Mouse (Mus musculus): ENCODE results near the gene Camk1. TPM values are rescaled to one million over a fixed set of nuclear protein-coding genes. Genes with fewer than 3 reads are reported as not detected.

Camk1 gene
- total RNA-seq, 2 experiments from 2014 or later, result 35.9 to 44.2 TPM

DNA sequence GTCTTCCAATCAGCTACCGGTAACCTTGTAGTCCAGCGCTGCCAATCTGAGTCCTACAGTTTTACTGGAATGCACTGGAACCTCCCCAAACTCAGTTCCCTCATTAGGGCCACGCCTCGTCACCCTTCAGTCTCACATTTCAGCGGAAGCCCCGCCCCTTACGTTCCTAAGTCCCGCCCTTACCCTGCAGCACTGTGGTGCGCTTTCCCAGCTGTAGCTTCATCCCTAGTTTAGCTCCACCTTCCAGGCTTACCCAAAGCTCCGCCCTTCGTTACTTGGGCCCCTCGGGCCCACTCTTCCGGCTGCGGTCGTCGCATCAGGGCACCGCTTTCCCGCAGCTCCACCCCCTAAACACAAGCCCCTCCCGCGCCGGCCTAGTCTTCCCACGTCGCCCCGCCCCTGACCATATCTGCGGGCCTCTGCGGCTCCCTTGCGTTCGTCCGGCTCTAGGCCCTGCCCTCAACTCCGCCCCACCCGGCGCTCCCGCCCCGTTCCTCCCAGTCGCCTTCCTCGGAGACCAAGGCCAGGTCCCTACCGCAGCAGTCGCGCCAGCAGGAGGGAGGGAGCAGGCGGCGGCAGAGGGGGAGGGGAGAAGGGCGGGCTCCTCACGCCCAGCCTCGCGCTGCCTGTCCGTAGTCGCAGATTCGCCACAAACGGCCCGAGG, 37.3 kb downstream of the Camk1 start:
- DNase-seq, result peak; percentile 98

DNA sequence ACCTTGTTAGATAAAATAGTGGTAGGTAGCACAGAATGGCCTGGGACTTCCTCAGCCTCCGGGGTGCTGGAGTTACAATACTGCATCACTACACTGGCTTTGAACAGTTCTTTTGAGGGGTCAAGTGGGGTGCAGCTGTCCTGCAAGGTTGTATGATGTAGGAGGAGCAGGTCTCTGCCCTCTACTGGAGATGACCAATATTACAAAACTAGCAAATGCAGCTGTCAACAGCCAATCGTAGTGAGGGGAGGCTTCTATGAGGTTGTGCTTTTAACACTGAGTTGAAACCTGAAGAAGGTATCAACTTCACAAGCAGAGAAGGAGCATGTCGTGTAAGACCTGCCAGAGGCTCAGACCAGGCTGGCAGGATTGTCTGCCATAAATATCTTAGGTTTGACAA, 41.5 kb downstream of the Camk1 start:
- DNase-seq, result no peak

DNA sequence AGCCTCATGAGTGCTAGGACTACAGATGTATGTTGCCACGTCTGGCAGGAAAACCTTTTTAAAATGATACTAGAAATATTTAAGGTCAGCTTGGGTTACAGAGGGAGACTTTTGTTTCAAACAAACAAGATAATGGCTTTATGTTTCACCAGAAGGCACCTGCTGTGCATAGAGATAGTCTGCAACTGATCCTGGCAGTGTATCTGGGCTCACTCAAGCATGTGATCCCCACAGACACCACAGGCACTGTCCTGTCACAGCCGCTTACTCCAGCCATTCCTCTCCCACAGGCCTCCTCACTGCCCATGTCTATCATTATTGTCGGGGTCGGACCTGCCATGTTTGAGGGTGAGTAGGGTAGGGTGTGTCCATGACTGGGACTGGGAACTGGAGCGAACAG, 42.4 kb downstream of the Camk1 start:
- DNase-seq, result no peak

DNA sequence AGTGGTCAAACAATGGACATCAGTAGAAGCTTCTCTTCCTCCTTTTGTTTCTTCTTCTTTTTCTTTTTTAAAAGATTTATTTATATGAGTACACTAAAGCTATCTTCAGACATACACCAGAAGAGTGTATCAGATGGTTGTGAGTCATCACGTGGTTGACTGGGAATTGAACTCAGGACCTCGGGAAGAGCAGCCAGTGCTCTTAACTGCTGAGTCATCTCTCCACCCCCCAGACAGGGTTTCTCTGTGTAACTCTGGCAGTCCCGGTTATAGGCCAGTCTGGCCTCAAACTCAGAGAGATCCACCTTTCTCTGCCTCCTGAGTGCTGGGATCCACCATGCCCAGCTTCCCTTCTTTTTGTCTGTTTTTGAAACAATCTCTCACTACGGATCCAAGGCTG, 47.1 kb downstream of the Camk1 start:
- no peak for DNase-seq

DNA sequence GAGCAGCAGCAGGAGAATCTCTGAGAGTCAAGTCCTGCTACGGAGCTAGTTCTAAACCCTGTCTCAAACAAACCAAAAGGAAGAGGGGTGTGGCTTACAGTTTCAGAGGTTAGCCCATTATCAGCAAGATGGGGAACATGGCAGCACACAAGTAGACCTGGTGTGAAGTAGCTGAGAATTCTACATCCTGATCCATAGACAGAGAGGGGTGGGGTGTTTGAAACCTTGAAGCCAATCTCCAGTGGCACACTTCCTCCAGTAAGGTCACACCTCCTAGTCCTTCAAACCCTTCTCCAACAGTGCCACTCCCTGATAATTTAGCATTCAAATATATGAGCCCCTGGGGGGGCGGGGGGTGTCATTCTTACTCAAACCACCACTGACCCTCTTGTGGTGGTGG, 47.7 kb downstream of the Camk1 start:
- DNase-seq, result no peak

DNA sequence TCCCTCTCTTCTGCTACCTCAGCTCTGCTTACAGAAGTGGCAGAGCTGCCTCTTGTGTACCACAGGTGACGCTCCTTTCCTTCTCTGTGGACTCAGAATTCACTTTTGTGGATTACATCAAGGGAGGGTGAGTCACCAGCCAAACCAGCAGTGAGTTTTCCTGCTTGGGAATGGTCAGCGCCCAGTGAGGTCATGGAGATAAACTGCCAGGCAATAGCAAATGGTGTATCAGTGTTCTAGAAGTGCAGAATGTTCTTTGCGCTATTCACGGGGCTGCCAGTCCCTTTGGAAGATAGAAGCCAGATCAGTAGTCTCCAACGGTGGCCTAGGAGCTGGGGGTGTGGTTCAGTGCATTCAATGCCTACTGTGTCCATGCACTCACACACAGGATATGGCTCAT, 50.8 kb downstream of the Camk1 start:
- DNase-seq, result no peak

DNA sequence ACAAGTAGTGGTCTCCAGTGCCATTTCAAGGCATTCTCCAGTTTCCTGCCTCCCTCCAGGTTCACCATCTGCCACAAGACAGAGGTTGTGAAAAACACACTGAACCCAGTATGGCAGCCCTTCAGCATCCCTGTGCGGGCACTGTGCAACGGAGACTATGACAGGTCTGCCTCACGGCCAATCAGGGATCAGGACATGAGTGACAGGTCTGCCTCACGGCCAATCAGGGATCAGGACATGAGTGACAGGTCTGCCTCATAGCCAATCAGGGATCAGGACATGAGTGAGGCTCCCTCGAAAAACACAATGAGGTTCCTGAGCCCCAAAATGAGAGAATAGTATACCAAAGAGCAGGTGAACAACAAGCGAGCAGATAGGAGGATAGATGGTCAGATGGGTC, 53.4 kb downstream of the Camk1 start:
- no peak for DNase-seq

DNA sequence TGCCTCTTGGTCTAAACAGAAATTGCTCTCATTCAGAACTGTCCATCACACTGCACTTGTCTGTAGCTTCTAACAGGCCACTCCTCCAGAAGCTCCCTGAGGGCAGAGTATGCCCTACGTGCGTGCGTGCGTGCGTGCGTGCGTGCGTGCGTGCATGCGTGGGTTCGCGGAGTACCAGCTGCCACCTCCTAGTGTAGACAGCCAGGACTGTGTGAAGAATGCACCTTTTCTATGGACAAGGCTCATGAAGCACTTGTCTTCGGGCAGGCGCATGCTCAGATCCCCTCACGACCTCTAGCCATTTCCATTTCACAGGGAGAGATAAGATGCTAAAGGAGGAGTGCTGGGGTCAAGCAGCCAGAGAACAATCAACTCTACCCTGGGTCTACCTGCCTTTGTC, 54.4 kb downstream of the Camk1 start:
- DNase-seq, result no peak

DNA sequence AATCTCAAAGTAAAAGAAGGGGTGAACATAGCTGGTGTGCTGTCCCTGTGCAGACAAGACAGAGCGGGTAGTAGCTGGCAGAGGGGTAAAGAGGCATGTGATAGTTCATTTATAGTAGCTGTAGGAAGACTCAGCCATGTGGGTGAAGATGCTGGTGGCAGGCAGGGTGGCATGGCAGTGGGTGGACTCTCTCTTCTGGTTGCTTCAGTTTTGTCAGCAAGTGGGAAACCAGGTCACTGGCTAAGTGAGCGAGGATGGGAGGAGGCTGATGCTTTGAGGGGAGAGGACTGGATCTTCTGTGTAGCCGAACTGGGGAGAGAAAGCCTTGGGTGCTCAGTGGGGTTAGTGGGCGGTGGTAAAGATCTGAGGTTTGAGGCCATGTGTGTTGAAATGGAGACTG, 56.5 kb downstream of the Camk1 start:
- no peak for DNase-seq

DNA sequence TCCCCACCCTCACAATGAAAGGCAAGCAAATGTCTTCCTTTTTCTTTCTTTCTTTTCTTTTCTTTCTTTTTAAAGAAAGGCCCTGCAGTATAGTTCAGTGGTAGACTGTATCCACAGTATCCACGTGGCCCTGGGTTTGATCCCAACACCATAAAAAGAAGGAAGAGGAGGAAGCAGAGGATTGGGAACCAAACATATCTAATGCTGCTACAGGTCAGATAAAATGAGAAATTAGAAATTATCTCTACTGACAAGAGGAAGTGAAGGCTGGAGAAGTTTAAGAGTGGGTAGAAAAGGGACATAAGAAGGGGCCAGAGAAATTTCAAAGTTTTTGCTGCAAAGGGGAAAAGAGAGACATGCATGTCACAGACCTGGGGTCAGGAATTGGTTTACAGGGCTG, 57.5 kb downstream of the Camk1 start:
- DNase-seq, result no peak

DNA sequence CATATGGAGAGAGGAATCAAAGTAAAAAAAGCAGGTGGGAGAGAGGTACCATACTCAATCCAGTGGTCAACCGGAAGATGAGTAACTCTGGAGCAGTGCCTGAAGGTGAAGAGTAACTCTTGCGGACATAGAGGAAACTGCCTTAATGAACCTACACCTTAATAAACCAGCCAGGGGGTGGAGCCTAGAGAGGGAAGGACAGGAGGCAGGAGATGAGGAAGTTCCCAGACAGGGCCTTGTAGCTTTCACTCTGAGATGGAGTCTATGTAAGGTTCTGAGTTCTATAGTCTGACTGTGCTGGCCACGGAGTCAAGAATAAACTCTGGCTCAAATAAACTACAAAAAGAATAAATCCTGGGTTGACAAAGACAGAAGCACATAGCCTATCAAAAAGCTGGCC, 58.9 kb downstream of the Camk1 start:
- DNase-seq, result no peak

Other genes starting within 250 kb of the Camk1 start
- under 1 TPM; 0.75 to 0.81 TPM for gene Lhfpl4, start 148.6 kb downstream of the Camk1 start, total RNA-seq (2021)
- gene Mtmr14, start 106.1 kb downstream of the Camk1 start, total RNA-seq (2021), result 10 to 100 TPM; 11.9 to 13.2 TPM
- gene Cpne9, start 61.7 kb downstream of the Camk1 start, total RNA-seq (2021), result under 1 TPM in 1 of 2 experiments, not detected in 1; 0.23 TPM
- 10 to 100 TPM; 13.7 to 18.2 TPM for gene Brpf1, start 36.8 kb downstream of the Camk1 start, total RNA-seq (2021)
- gene Ogg1, start 17.0 kb downstream of the Camk1 start, total RNA-seq (2021), result 1 to 10 TPM; 8.1 to 8.2 TPM
- gene Tada3, start 33.9 kb upstream of the Camk1 start, total RNA-seq (2021), result 10 to 100 TPM; 18.8 to 21.7 TPM
- 10 to 100 TPM; 86.3 to 94.5 TPM for gene Arpc4, start 34.1 kb upstream of the Camk1 start, total RNA-seq (2021)
- 1 to 10 TPM; 1.1 to 2.2 TPM for gene Ttll3, start 45.3 kb upstream of the Camk1 start, total RNA-seq (2021)
- 10 to 100 TPM; 10.0 to 11.3 TPM for gene Rpusd3, start 75.4 kb upstream of the Camk1 start, total RNA-seq (2021)
- 1 to 10 TPM; 3.9 to 6.4 TPM for gene Cidec, start 91.8 kb upstream of the Camk1 start, total RNA-seq (2021)
- gene Jagn1, start 98.6 kb upstream of the Camk1 start, total RNA-seq (2021), result 10 to 100 TPM; 27.9 to 32.7 TPM
- under 1 TPM; 0.45 to 0.61 TPM for gene Il17re, start 114.5 kb upstream of the Camk1 start, total RNA-seq (2021)
- gene Il17rc, start 127.4 kb upstream of the Camk1 start, total RNA-seq (2021), result 1 to 10 TPM; 5.9 to 9.1 TPM
- 10 to 100 TPM; 33.8 to 39.8 TPM for gene Creld1, start 139.3 kb upstream of the Camk1 start, total RNA-seq (2021)
- under 1 TPM; 0.20 to 0.23 TPM for gene Prrt3, start 157.9 kb upstream of the Camk1 start, total RNA-seq (2021)
- 10 to 100 TPM; 52.1 to 55.1 TPM for gene Emc3, start 187.7 kb upstream of the Camk1 start, total RNA-seq (2021)
- gene Fancd2, start 187.7 kb upstream of the Camk1 start, total RNA-seq (2021), result 1 to 10 TPM; 2.3 to 2.4 TPM